Mouse (Mus musculus) liver, adult 10 weeks (tissue): ENCODE data around the gene Sirpb1b. TPM values are rescaled to one million over a fixed set of nuclear protein-coding genes. Genes with fewer than 3 reads are reported as not detected.

ENCODE experiments used
- polyA plus RNA-seq: library from polyadenylated mRNA; stranded (reverse); fragments of 350-450 nt; fragmentation: Illumina TruSeq; extraction: RNeasy Lipid Tissue Mini Kit (QIAGEN cat#74804); gene quantifications from one replicate; pipeline ENCODE4 v1.2.3, GENCODE M21; 2014; ENCODE audit warnings: low read depth, low replicate concordance

Gene Sirpb1b
- polyA plus RNA-seq, result not detected

DNA sequence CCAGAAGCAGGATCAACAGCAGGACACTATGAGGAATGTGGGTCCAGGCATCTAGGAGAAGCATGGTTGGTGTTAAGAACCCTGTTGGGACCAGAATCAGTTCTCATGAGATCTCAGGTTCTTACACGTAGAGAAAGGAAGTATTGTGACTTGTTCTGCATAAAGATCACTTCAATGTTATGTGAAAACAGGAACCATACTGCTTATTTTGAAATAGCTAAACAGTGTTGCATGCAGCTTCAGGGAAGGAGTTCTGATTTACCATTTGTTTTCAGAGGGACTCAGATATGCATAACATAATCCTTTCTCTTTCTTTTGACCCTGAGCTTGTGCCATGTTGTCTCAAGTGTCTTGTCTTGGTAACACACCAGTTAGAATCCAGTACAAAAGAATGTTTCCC is at the start of gene Sirpb1b:
Sirpb1b (minus strand) TSS at position 179 of the 400 bp plus-strand sequence.

Other genes with a start within 250 kb of the Sirpb1b start
- gene Gm9733, start 242.8 kb downstream of the Sirpb1b start, polyA plus RNA-seq, result not detected
- not detected for gene Sirpb1a, start 148.5 kb downstream of the Sirpb1b start, polyA plus RNA-seq